In genomic region chr3:101407568-101407967, GRCm38 (mm10) we compare ENCODE assay signal across 10 mouse cellular contexts. TPM values are rescaled to one million over a fixed set of nuclear protein-coding genes. Genes with fewer than 3 reads are reported as not detected.
A peak's percentile ranks its signal among the peaks of the same experiment; 100 is the strongest.
DNase-seq lines count a peak whose midpoint lies in the region; ATAC-seq and TF ChIP-seq lines count a peak whose summit lies in the region.
"Had no signal": no experiment of that assay in that cellular context is flagged by ENCODE, and none has a peak within 500 bp of the region (broad histone marks: within the 10 kb centered on the region; RNA-seq: fewer than 3 reads in every experiment).

No protein-coding gene starts in this region.

- no peak overlapping the region for H3K4me2 ChIP-seq in embryonic facial prominence, embryonic 13.5 days
- H3K4me2 ChIP-seq in liver, embryonic 11.5 days = no peak overlapping the region
- H3K4me2 ChIP-seq: liver, embryonic 12.5 days had no signal

- DNase-seq in left cerebral cortex, postnatal 4 days = peak; percentile 44
- DNase-seq in left cerebral cortex, postnatal 10 days (ENCODE audit: extremely low spot score in 1 of 2, low spot score in 2 of 2) = no peak
- DNase-seq in spleen, postnatal 36 days (ENCODE audit: low spot score in 2 of 2) = peak; percentile 11 to 18
- no peak for DNase-seq in liver, embryonic 11.5 days (ENCODE audit: low spot score)
- no peak for DNase-seq in layer of hippocampus, postnatal 25 days (ENCODE audit: extremely low spot score in 1 of 2, low spot score in 1 of 2)
- DNase-seq: right cerebral cortex, adult 18-20 months had no signal

- intact Hi-C loops in left cerebral cortex, postnatal 4 days (cut with DNase I) = no loop called here
- intact Hi-C loops in left cerebral cortex, postnatal 10 days (cut with DNase I) = no loop called here

- H3K9ac ChIP-seq in embryonic facial prominence, embryonic 13.5 days = no peak overlapping the region
- no peak overlapping the region for H3K9ac ChIP-seq in liver, embryonic 11.5 days (ENCODE audit: low read depth, low read length)
- H3K9ac ChIP-seq: liver, embryonic 12.5 days had no signal

- peaks cover 98% of the 10 kb centered on the region for H3K4me1 ChIP-seq in E14TG2a.4 (replicated peaks; ENCODE audit: low read depth, low read length)
- peaks cover 91% of the 10 kb centered on the region for H3K4me1 ChIP-seq in embryonic facial prominence, embryonic 13.5 days
- H3K4me1 ChIP-seq in liver, embryonic 11.5 days (replicated peaks; ENCODE audit: control insufficient read depth, insufficient read depth, low read length) = peaks cover 57% of the 10 kb centered on the region

- H3K36me3 ChIP-seq in E14TG2a.4 (ENCODE audit: insufficient read depth, low read length) = no peaks in the 10 kb centered on the region
- H3K36me3 ChIP-seq in embryonic facial prominence, embryonic 13.5 days = peaks cover 8% of the 10 kb centered on the region; the same call in 1 of the 2 replicates
- H3K36me3 ChIP-seq in liver, embryonic 11.5 days (ENCODE audit: control insufficient read depth, insufficient read depth, low read length) = no peaks in the 10 kb centered on the region
- H3K36me3 ChIP-seq: liver, embryonic 12.5 days had no signal

- TF ChIP-seq CTCF in E14TG2a.4 (conservative IDR thresholded peaks at IDR 0.05; ENCODE audit: low read length) = no peak

- 51% methylated on average over 8 of the region's 8 CpGs for WGBS in embryonic facial prominence, embryonic 13.5 days
- 71% methylated on average over 8 of the region's 8 CpGs for WGBS in liver, embryonic 11.5 days

- peak overlapping the region; percentile 43 for H3K4me3 ChIP-seq in E14TG2a.4 (replicated peaks; ENCODE audit: low read length)
- H3K4me3 ChIP-seq in embryonic facial prominence, embryonic 13.5 days = no peak overlapping the region
- no peak overlapping the region for H3K4me3 ChIP-seq in liver, embryonic 11.5 days (ENCODE audit: low read depth, low read length)
- H3K4me3 ChIP-seq: liver, embryonic 12.5 days had no signal

- H3K9me3 ChIP-seq in E14TG2a.4 (ENCODE audit: low read length) = no peaks in the 10 kb centered on the region
- H3K9me3 ChIP-seq in embryonic facial prominence, embryonic 13.5 days = no peaks in the 10 kb centered on the region
- H3K9me3 ChIP-seq in liver, embryonic 11.5 days (ENCODE audit: control insufficient read depth, low read length) = no peaks in the 10 kb centered on the region
- H3K9me3 ChIP-seq: liver, embryonic 12.5 days had no signal

- no peaks in the 10 kb centered on the region for H3K27me3 ChIP-seq in E14TG2a.4 (ENCODE audit: insufficient read depth, low read length)
- no peaks in the 10 kb centered on the region for H3K27me3 ChIP-seq in embryonic facial prominence, embryonic 13.5 days
- no peaks in the 10 kb centered on the region for H3K27me3 ChIP-seq in liver, embryonic 11.5 days (replicated peaks; ENCODE audit: control insufficient read depth, insufficient read depth, low read length)
- H3K27me3 ChIP-seq: liver, embryonic 12.5 days had no signal

- peak overlapping the region; percentile 18; the same call in 1 of the 2 replicates for H3K27ac ChIP-seq in embryonic facial prominence, embryonic 13.5 days
- no peak overlapping the region for H3K27ac ChIP-seq in liver, embryonic 11.5 days (ENCODE audit: low read depth, low read length)
- H3K27ac ChIP-seq: liver, embryonic 12.5 days had no signal

- ATAC-seq in embryonic facial prominence, embryonic 13.5 days (ENCODE audit: insufficient number of reproducible peaks, insufficient read depth, low FRiP score, low TSS enrichment, low read depth) = no peak
- ATAC-seq in liver, embryonic 11.5 days (replicated peaks; ENCODE audit: low FRiP score) = no peak
- ATAC-seq: liver, embryonic 12.5 days; midbrain, embryonic 16.5 days had no signal

RNA-seq across cellular contexts. Expression of gene Igsf3, which starts 30.7 kb away (rescaled TPM):
- total RNA-seq in left cerebral cortex, postnatal 4 days (2021) = 100 to 1,000 TPM in 1 of 2 experiments, 10 to 100 TPM in 1; 96.4 to 101 TPM
- 10 to 100 TPM; 44.7 to 46.6 TPM for total RNA-seq in left cerebral cortex, postnatal 10 days (2021)
- polyA plus RNA-seq in embryonic facial prominence, embryonic 13.5 days (2015; fragmentation: Nextera tagmentation; extraction: Ambion mirVana) = 95.5 and 104 TPM in 2 replicates
- 16.6 and 17.3 TPM in 2 replicates for polyA plus RNA-seq in liver, embryonic 11.5 days (2014; fragmentation: Nextera tagmentation; extraction: Ambion mirVana)
- 10 to 100 TPM; 18.8 to 24.3 TPM for total RNA-seq in layer of hippocampus, postnatal 25 days (2021)

Comparison
In these comparisons a context has a peak if more than half of its experiments do, and no peak if none do; other contexts are left out.
1. DNase-seq: peak in left cerebral cortex, postnatal 4 days (single experiment) and spleen, postnatal 36 days (2 of 2); none in left cerebral cortex, postnatal 10 days (0 of 2), liver, embryonic 11.5 days (single experiment) and layer of hippocampus, postnatal 25 days (0 of 2).